Mouse (Mus musculus): ENCODE results near the gene Isy1. TPM values are rescaled to one million over a fixed set of nuclear protein-coding genes. Genes with fewer than 3 reads are reported as not detected.

Isy1 gene
- polyA plus RNA-seq, 1 experiment from 2014 or later: 84.8 TPM

- Histone ChIP-seq H3K9ac (ENCODE audit: low read depth, low read length) (no peak overlapping the region), H3K27ac (ENCODE audit: low read depth, low read length) (no peak overlapping the region), H3K9me3 (ENCODE audit: control insufficient read depth, low read length) (no peaks in the 10 kb centered on the region), H3K4me1 (replicated peaks; ENCODE audit: control insufficient read depth, insufficient read depth, low read length) (peaks cover 8% of the 10 kb centered on the region; the same call in 1 of the 2 replicates), H3K27me3 (replicated peaks; ENCODE audit: control insufficient read depth, insufficient read depth, low read length) (no peaks in the 10 kb centered on the region), H3K36me3 (ENCODE audit: control insufficient read depth, insufficient read depth, low read length) (no peaks in the 10 kb centered on the region), H3K4me3 (ENCODE audit: low read depth, low read length) (no peak overlapping the region), H3K4me2 (no peak overlapping the region)
- WGBS: 60% methylated on average over 8 of the region's 8 CpGs
- DNase-seq (ENCODE audit: low spot score) (no peak), ATAC-seq (replicated peaks; ENCODE audit: low FRiP score) (no peak)
These were observed 54.6 kb downstream of the Isy1 start for GRCm38 (mm10) chr6:87784033-87784432.

- Histone ChIP-seq H3K27ac (ENCODE audit: low read depth, low read length) (no peak overlapping the region), H3K4me2 (no peak overlapping the region), H3K9ac (ENCODE audit: low read depth, low read length) (no peak overlapping the region), H3K4me1 (replicated peaks; ENCODE audit: control insufficient read depth, insufficient read depth, low read length) (peaks cover 25% of the 10 kb centered on the region), H3K4me3 (ENCODE audit: low read depth, low read length) (no peak overlapping the region), H3K27me3 (replicated peaks; ENCODE audit: control insufficient read depth, insufficient read depth, low read length) (no peaks in the 10 kb centered on the region), H3K9me3 (ENCODE audit: control insufficient read depth, low read length) (no peaks in the 10 kb centered on the region), H3K36me3 (ENCODE audit: control insufficient read depth, insufficient read depth, low read length) (no peaks in the 10 kb centered on the region)
- 86% methylated on average over 10 of the region's 10 CpGs for WGBS
- DNase-seq (ENCODE audit: low spot score): no peak
- no peak for ATAC-seq (replicated peaks; ENCODE audit: low FRiP score)
These were observed 57.9 kb downstream of the Isy1 start for GRCm38 (mm10) chr6:87780546-87781301.

- H3K27me3 ChIP-seq (replicated peaks; ENCODE audit: control insufficient read depth, insufficient read depth, low read length): no peaks in the 10 kb centered on the region
- ATAC-seq (replicated peaks; ENCODE audit: low FRiP score) (no peak), DNase-seq (ENCODE audit: low spot score) (no peak)
- no peak overlapping the region; the same call in 1 of the 2 replicates for H3K4me3 ChIP-seq (ENCODE audit: low read depth, low read length)
- no peaks in the 10 kb centered on the region for H3K36me3 ChIP-seq (ENCODE audit: control insufficient read depth, insufficient read depth, low read length)
- H3K9me3 ChIP-seq (ENCODE audit: control insufficient read depth, low read length): no peaks in the 10 kb centered on the region
- peaks cover 25% of the 10 kb centered on the region for H3K4me1 ChIP-seq (replicated peaks; ENCODE audit: control insufficient read depth, insufficient read depth, low read length)
- H3K9ac ChIP-seq (ENCODE audit: low read depth, low read length): peak overlapping the region; percentile 46; the same call in 1 of the 2 replicates
- H3K4me2 ChIP-seq: peak overlapping the region; percentile 26; the same call in 1 of the 2 replicates
- H3K27ac ChIP-seq (ENCODE audit: low read depth, low read length): no peak overlapping the region; the same call in 1 of the 2 replicates
- WGBS: 86% methylated on average over 11 of the region's 11 CpGs
These were observed 59.1 kb downstream of the Isy1 start for GRCm38 (mm10) chr6:87779174-87780165.

GRCm38 (mm10) chr6:87778294-87779173 is 60.1 kb downstream of the Isy1 start:
- H3K36me3 ChIP-seq (ENCODE audit: control insufficient read depth, insufficient read depth, low read length): no peaks in the 10 kb centered on the region
- H3K4me2 ChIP-seq: peak overlapping the region; percentile 32
- H3K27me3 ChIP-seq (replicated peaks; ENCODE audit: control insufficient read depth, insufficient read depth, low read length): no peaks in the 10 kb centered on the region
- ATAC-seq (replicated peaks; ENCODE audit: low FRiP score) (no peak), DNase-seq (ENCODE audit: low spot score) (no peak)
- peak overlapping the region; percentile 60 for H3K27ac ChIP-seq (ENCODE audit: low read depth, low read length)
- peak overlapping the region; percentile 18; the same call in 1 of the 2 replicates for H3K4me3 ChIP-seq (ENCODE audit: low read depth, low read length)
- peak overlapping the region; percentile 46 for H3K9ac ChIP-seq (ENCODE audit: low read depth, low read length)
- WGBS: 64% methylated on average over 11 of the region's 11 CpGs
- no peaks in the 10 kb centered on the region for H3K9me3 ChIP-seq (ENCODE audit: control insufficient read depth, low read length)
- peaks cover 25% of the 10 kb centered on the region for H3K4me1 ChIP-seq (replicated peaks; ENCODE audit: control insufficient read depth, insufficient read depth, low read length)

GRCm38 (mm10) chr6:87777842-87778241 is 60.8 kb downstream of the Isy1 start, which contains the start of gene Gp9:
Gene Gp9, plus strand, starts transcription at chr6:87778072.
- Histone ChIP-seq H3K36me3 (ENCODE audit: control insufficient read depth, insufficient read depth, low read length) (no peaks in the 10 kb centered on the region), H3K9ac (ENCODE audit: low read depth, low read length) (peak within 1 kb of the TSS; percentile 46), H3K27ac (ENCODE audit: low read depth, low read length) (peak within 1 kb of the TSS; percentile 94), H3K27me3 (replicated peaks; ENCODE audit: control insufficient read depth, insufficient read depth, low read length) (no peaks in the 10 kb centered on the region), H3K9me3 (ENCODE audit: control insufficient read depth, low read length) (no peaks in the 10 kb centered on the region), H3K4me2 (peak within 1 kb of the TSS; percentile 51), H3K4me1 (replicated peaks; ENCODE audit: control insufficient read depth, insufficient read depth, low read length) (peaks cover 25% of the 10 kb centered on the region), H3K4me3 (ENCODE audit: low read depth, low read length) (peak within 1 kb of the TSS; percentile 18)
- 46% methylated on average over 2 of the region's 2 CpGs for WGBS
- ATAC-seq (replicated peaks; ENCODE audit: low FRiP score) (no peak), DNase-seq (ENCODE audit: low spot score) (no peak)

GRCm38 (mm10) chr6:87776663-87777062 is 61.9 kb downstream of the Isy1 start:
- peak overlapping the region; percentile 14; the same call in 1 of the 2 replicates for H3K4me3 ChIP-seq (ENCODE audit: low read depth, low read length)
- peak overlapping the region; percentile 51 for H3K4me2 ChIP-seq
- no peaks in the 10 kb centered on the region for H3K36me3 ChIP-seq (ENCODE audit: control insufficient read depth, insufficient read depth, low read length)
- peak overlapping the region; percentile 94 for H3K27ac ChIP-seq (ENCODE audit: low read depth, low read length)
- H3K27me3 ChIP-seq (replicated peaks; ENCODE audit: control insufficient read depth, insufficient read depth, low read length): no peaks in the 10 kb centered on the region
- 75% methylated on average over 1 of the region's 1 CpGs for WGBS
- no peak; the same call in 1 of the 2 replicates for ATAC-seq (replicated peaks; ENCODE audit: low FRiP score)
- H3K4me1 ChIP-seq (replicated peaks; ENCODE audit: control insufficient read depth, insufficient read depth, low read length): peaks cover 25% of the 10 kb centered on the region
- H3K9me3 ChIP-seq (ENCODE audit: control insufficient read depth, low read length): no peaks in the 10 kb centered on the region
- no peak for DNase-seq (ENCODE audit: low spot score)
- peak overlapping the region; percentile 45 for H3K9ac ChIP-seq (ENCODE audit: low read depth, low read length)

GRCm38 (mm10) chr6:87775588-87776245 is 62.9 kb downstream of the Isy1 start:
- DNase-seq (ENCODE audit: low spot score): no peak
- Histone ChIP-seq H3K4me2 (peak overlapping the region; percentile 51), H3K9me3 (ENCODE audit: control insufficient read depth, low read length) (no peaks in the 10 kb centered on the region), H3K27ac (ENCODE audit: low read depth, low read length) (peak overlapping the region; percentile 94), H3K27me3 (replicated peaks; ENCODE audit: control insufficient read depth, insufficient read depth, low read length) (no peaks in the 10 kb centered on the region), H3K4me1 (replicated peaks; ENCODE audit: control insufficient read depth, insufficient read depth, low read length) (peaks cover 25% of the 10 kb centered on the region), H3K36me3 (ENCODE audit: control insufficient read depth, insufficient read depth, low read length) (no peaks in the 10 kb centered on the region), H3K4me3 (ENCODE audit: low read depth, low read length) (0 out of 2 replicates have a peak overlapping the region, but pooled peaks have one; percentile 14), H3K9ac (ENCODE audit: low read depth, low read length) (peak overlapping the region; percentile 45; the same call in 1 of the 2 replicates)
- peak; percentile 98 for ATAC-seq (replicated peaks; ENCODE audit: low FRiP score)
- WGBS: 35% methylated on average over 3 of the region's 3 CpGs

Measured in liver, embryonic 11.5 days (tissue).